Mouse (Mus musculus) embryonic fibroblast, embryonic 13.5 days (primary cell): ENCODE measurements at regions not wholly inside any gene's neighbourhood (a gene's known extent, or its start where the extent isn't known, plus 50 kb on each side); places are given as distances from the start of the nearest gene placed in this dataset.

Experiments
- H3K27ac ChIP-seq: 2 replicates; pipeline ENCODE4 v1.5.1; 2012; ENCODE audit warnings: low read length, control low read depth, inconsistent platforms; ENCODE audit not compliant: insufficient read depth
- H3K4me1 ChIP-seq: 2 replicates; pipeline ENCODE4 v1.6.1; 2011; ENCODE audit warnings: low read length; ENCODE audit not compliant: control insufficient read depth, insufficient read depth
- H3K4me3 ChIP-seq: 2 replicates; pipeline ENCODE4 v1.5.1; 2011; ENCODE audit warnings: mild to moderate bottlenecking, control low read depth, low read length; ENCODE audit not compliant: insufficient read depth
- CTCF ChIP-seq: IDR thresholded peaks from 2 replicates; pipeline ENCODE4 v1.5.1; 2011; ENCODE audit warnings: mild to moderate bottlenecking, control low read depth, low read length, moderate library complexity, borderline replicate concordance; ENCODE audit not compliant: insufficient read depth
- POLR2A ChIP-seq: IDR thresholded peaks from 2 replicates; pipeline ENCODE4 v1.6.1; 2011; ENCODE audit warnings: low read depth, mild to moderate bottlenecking, control low read depth, low read length, moderate library complexity

DNA sequence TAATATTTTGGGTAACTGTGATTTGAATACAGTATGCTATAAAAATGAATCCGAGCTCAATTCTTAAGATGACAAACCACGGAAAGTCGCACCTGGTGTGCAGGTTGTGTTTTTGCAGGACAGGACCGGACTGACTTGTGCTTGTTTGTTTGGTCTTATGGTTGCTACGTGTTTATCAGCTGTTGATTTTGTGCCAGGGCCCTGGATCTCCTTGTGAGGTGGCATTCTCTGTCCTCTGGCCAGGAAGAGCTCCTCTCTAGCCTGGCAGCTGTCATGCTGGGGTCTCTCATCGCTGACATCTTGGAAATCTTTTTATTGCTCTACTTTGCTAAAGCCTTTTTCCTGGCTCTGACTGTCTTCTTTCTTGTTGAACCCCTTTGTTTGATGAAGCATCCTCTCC is 723.0 kb upstream of the Car8 start:
- H3K27ac ChIP-seq: no peak overlapping the region
- no peaks in the 10 kb centered on the region for H3K4me1 ChIP-seq
- no peak for TF ChIP-seq POLR2A
- no peak for TF ChIP-seq CTCF
- no peak overlapping the region for H3K4me3 ChIP-seq

- TF ChIP-seq POLR2A (no peak), CTCF (no peak)
- H3K4me1 ChIP-seq: no peaks in the 10 kb centered on the region
- H3K27ac ChIP-seq: no peak overlapping the region
These were observed 718.9 kb upstream of the Car8 start for GRCm38 (mm10) chr4:8957771-8958170.

GRCm38 (mm10) chr4:8957023-8957343 is 718.1 kb upstream of the Car8 start:
- TF ChIP-seq POLR2A (no peak), CTCF (no peak)
- Histone ChIP-seq H3K27ac (no peak overlapping the region), H3K4me1 (no peaks in the 10 kb centered on the region)

More at GRCm38 (mm10) chr4:8957771-8958170, 718.9 kb upstream of the Car8 start:
- no peak overlapping the region for H3K4me3 ChIP-seq

DNA sequence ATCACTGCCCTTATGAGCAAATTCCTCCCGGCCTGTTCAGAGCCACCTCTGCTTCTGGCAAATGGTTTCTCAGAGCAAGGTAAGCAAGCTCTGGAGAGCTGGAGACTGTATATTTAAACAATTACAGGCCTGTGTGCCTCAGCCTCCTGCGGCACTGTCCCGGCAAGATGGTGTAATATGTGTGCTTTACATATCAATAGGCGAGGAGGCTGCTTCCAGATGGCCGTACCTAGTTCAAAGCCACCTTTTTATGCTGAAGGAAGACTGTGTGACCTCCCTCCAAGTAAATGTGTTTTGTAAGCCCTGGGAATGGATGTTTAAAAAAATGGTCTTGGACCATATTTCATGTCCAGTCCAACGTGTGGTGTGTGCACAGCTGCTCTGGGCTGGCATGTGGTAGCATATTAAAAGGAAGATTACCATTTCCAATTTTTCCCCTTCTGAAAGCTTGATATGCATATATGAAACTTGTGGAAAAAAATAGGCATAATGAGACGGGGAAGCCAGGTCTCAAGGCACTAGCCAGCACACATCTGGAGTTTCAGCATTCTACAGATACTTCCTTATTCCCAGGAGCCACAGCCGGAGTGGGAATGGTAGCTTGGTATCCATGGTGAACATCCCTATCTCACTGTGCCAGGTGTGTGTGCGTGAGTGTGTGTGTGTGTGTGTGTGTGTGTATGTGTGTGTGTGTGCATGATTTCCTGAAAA is 717.6 kb upstream of the Car8 start:
- Histone ChIP-seq H3K4me3 (no peak overlapping the region), H3K27ac (no peak overlapping the region), H3K4me1 (no peaks in the 10 kb centered on the region)
- TF ChIP-seq POLR2A (no peak), CTCF (no peak)

More at GRCm38 (mm10) chr4:8957023-8957343, 718.1 kb upstream of the Car8 start:
- H3K4me3 ChIP-seq: no peak overlapping the region

- no peak overlapping the region for H3K4me3 ChIP-seq
- no peaks in the 10 kb centered on the region for H3K4me1 ChIP-seq
- no peak overlapping the region for H3K27ac ChIP-seq
- no peak for TF ChIP-seq POLR2A
These were observed 716.5 kb upstream of the Car8 start for GRCm38 (mm10) chr4:8955306-8955705.

GRCm38 (mm10) chr4:8954356-8954914 is 715.6 kb upstream of the Car8 start:
- no peak overlapping the region for H3K4me3 ChIP-seq
- H3K4me1 ChIP-seq: no peaks in the 10 kb centered on the region
- no peak for TF ChIP-seq CTCF
- TF ChIP-seq POLR2A: no peak
- H3K27ac ChIP-seq: no peak overlapping the region

DNA sequence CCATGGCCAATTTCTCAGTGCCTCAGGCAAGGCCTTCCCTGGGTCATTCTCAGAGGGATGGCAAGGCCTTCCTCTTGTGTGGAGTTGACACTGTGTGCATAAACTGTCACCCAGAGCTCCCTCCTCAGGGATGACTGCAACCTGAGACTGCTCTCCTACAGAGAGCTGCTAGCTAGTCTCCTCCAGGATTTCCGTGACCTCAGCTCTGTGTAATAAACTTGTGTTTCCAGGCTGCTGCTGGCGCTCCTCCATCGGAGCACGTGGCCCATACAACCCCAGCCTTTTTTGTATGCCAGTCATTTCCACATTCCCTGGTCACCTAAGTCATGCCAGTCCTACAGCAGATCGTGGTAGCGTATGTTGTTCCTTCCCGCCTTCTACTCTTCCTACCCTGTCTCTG is 714.3 kb upstream of the Car8 start:
- no peak for TF ChIP-seq CTCF
- TF ChIP-seq POLR2A: no peak
- Histone ChIP-seq H3K4me1 (no peaks in the 10 kb centered on the region), H3K4me3 (no peak overlapping the region), H3K27ac (no peak overlapping the region)

GRCm38 (mm10) chr4:8949951-8950350 is 711.1 kb upstream of the Car8 start:
- Histone ChIP-seq H3K27ac (no peak overlapping the region), H3K4me1 (peaks cover 3% of the 10 kb centered on the region; the same call in 1 of the 2 replicates), H3K4me3 (no peak overlapping the region)
- TF ChIP-seq POLR2A (no peak), CTCF (no peak)

GRCm38 (mm10) chr4:8949537-8949936 is 710.7 kb upstream of the Car8 start:
- peaks cover 3% of the 10 kb centered on the region; the same call in 1 of the 2 replicates for H3K4me1 ChIP-seq
- TF ChIP-seq CTCF: no peak
- TF ChIP-seq POLR2A: no peak
- H3K4me3 ChIP-seq: no peak overlapping the region
- no peak overlapping the region for H3K27ac ChIP-seq

DNA sequence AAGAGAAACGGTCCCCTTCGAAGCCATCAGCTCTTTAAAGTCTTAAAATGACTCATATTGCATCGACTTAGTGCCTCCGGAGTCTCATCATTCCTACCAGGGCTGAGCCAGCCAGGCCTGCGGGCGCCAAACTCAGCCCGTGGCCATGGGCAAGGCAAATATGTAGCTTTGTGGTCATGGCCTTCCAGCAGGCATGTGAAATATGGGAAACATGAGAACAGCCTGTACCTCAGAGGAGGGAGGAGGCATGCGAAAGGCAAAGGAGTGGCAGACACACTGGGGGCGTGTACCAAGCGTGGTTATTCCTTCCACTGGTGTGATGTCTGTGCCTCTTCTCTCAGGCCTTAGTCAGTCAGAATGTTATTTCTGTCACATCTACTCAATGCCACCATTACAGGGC is 706.3 kb upstream of the Car8 start:
- peaks cover 7% of the 10 kb centered on the region; the same call in 1 of the 2 replicates for H3K4me1 ChIP-seq
- no peak overlapping the region for H3K4me3 ChIP-seq
- TF ChIP-seq POLR2A: no peak
- no peak overlapping the region for H3K27ac ChIP-seq
